Mouse (Mus musculus) midbrain, embryonic 10.5 days (tissue): ENCODE measurements around the gene Rnf225. TPM values are rescaled to one million over a fixed set of nuclear protein-coding genes. Genes with fewer than 3 reads are reported as not detected.
A peak's percentile ranks its signal among the peaks of the same experiment; 100 is the strongest.

Experiments
- DNase-seq: peaks from one replicate; pipeline ENCODE4 v3.0.0-alpha.2; 2017; ENCODE audit warnings: low spot score
- H3K27ac ChIP-seq: fragments of 300-500 bp; sonication (generic); replicated peaks from 2 replicates; pipeline ENCODE4 v1.5.1; 2016; ENCODE audit warnings: mild to moderate bottlenecking
- H3K27me3 ChIP-seq: fragments of 300-500 bp; sonication (generic); 2 replicates; pipeline ENCODE4 v1.6.1; 2016; ENCODE audit warnings: low read depth, mild to moderate bottlenecking; ENCODE audit not compliant: poor library complexity, severe bottlenecking
- H3K36me3 ChIP-seq: fragments of 300-500 bp; sonication (generic); 2 replicates; pipeline ENCODE4 v1.6.1; 2016; ENCODE audit warnings: mild to moderate bottlenecking, moderate library complexity
- H3K4me1 ChIP-seq: fragments of 300-500 bp; sonication (generic); 2 replicates; pipeline ENCODE4 v1.6.1; 2016
- H3K4me3 ChIP-seq: fragments of 300-500 bp; sonication (generic); 2 replicates; pipeline ENCODE4 v1.5.1; 2016; ENCODE audit warnings: mild to moderate bottlenecking, moderate library complexity
- H3K9me3 ChIP-seq: fragments of 300-500 bp; sonication (generic); replicated peaks from 2 replicates; pipeline ENCODE4 v1.6.1; 2016; ENCODE audit warnings: mild to moderate bottlenecking
- WGBS: fragments of 180-500 bp; shearing (Covaris S2); methylation state at CpG from one replicate; pipeline ENCODE4 v1.1.7; 2016; 5-methylcytosine and 5-hydroxymethylcytosine counted together
- polyA plus RNA-seq: library from polyadenylated mRNA; unstranded; fragments of >200 nt; fragmentation: Nextera tagmentation; extraction: Ambion mirVana; gene quantifications from 2 replicates; pipeline ENCODE4 v1.2.1, GENCODE M21; 2016

The Rnf225 gene
- polyA plus RNA-seq, 1 experiment from 2014 or later = 0.47 TPM

GRCm38 (mm10) chr7:12940599-12940998 is 13.4 kb downstream of the Rnf225 start:
- DNase-seq = no peak
- Histone ChIP-seq H3K9me3 (no peaks in the 10 kb centered on the region), H3K27me3 (no peaks in the 10 kb centered on the region), H3K4me1 (no peaks in the 10 kb centered on the region), H3K36me3 (no peaks in the 10 kb centered on the region), H3K4me3 (no peak overlapping the region), H3K27ac (no peak overlapping the region)
- 90% methylated on average over 4 of the region's 4 CpGs for WGBS

GRCm38 (mm10) chr7:12943488-12943887 is 16.3 kb downstream of the Rnf225 start:
- H3K9me3 ChIP-seq = no peaks in the 10 kb centered on the region
- H3K27ac ChIP-seq = no peak overlapping the region
- no peaks in the 10 kb centered on the region for H3K27me3 ChIP-seq
- no peak for DNase-seq
- no peak overlapping the region for H3K4me3 ChIP-seq
- no peaks in the 10 kb centered on the region for H3K36me3 ChIP-seq
- H3K4me1 ChIP-seq = no peaks in the 10 kb centered on the region

DNA sequence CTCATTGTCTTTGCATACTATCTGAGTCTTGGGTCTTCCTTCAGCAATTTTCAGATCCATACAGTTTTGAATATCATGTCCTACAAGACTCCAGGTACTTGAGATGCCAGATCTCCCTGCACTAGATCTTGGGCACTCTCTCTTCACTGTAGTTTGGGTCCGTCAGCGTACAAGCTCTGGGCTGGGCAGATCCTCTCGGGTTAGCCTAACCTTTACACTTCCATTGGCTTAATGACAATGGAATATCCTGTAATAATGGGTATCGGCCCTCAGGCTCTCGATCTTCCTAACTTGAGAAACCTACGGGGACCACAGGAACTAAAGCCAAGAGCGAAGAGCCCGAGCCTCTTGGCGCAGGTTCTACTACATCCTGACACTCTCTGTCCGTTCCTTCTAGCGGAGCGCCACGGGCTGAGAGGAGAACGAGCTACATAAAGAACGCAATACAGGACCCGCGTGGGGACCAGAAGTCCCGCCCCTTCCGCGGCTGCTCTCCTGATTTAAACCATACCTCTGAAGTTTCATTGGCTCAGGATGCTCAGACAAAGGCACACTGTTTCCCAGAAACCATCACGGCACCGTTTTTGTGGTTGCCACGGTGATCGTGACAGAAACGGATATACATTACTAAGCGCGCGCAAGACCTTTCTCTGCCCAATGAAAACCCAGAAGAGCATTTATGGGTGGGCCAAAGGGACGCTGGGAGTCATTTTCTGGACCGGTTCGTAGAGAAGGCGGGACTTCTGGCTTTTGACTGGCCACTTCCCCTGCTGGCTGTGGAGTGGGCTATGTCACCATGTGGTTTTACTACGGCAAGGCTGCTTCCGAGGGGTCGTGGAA is 22.0 kb downstream of the Rnf225 start:
- peak overlapping the region; percentile 94 for H3K27ac ChIP-seq
- 11% methylated on average over 35 of the region's 35 CpGs for WGBS
- H3K36me3 ChIP-seq = no peaks in the 10 kb centered on the region
- no peaks in the 10 kb centered on the region for H3K9me3 ChIP-seq
- peaks cover 17% of the 10 kb centered on the region for H3K4me1 ChIP-seq
- DNase-seq = peak; percentile 95
- no peaks in the 10 kb centered on the region for H3K27me3 ChIP-seq
- peak overlapping the region; percentile 59 for H3K4me3 ChIP-seq

DNA sequence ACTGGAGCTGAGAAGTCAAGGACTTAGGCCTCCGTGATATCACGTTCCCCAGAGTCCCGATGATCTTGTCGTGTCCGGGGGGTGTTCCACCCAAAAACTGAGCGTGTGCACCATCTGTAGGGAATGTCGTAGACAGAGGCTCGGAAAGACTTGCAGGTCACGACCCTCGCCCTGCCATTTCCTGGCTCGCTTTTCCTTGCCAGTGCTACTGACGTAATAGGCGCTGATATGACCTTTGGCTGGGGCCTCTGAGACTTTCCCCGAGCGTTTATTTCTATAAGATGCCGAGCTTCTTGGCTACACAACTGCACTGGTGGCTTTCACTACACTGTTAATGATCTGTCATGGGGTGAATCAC is 22.6 kb downstream of the Rnf225 start:
- Histone ChIP-seq H3K36me3 (no peaks in the 10 kb centered on the region), H3K27ac (peak overlapping the region; percentile 94), H3K27me3 (no peaks in the 10 kb centered on the region), H3K9me3 (no peaks in the 10 kb centered on the region), H3K4me3 (peak overlapping the region; percentile 59), H3K4me1 (peaks cover 17% of the 10 kb centered on the region)
- 11% methylated on average over 16 of the region's 16 CpGs for WGBS
- no peak for DNase-seq

DNA sequence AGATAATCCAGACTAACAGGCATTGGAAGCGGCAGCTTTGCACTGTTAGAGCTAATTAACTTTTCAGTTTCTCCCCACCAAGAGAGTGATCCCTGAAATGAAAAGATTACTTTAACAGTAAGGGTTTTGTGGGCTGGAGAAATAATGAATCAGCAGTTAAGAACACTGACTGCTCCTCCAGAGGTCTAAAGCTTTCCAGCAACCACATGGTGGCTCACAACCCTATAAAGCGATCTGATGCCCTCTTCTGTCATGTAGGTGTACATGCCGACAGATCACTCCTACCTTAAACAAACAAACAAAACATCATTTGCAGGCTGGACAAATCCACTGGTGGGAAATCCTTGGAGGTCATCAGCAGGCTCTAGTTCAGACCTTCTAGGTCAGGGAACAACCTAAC is 27.7 kb downstream of the Rnf225 start:
- peaks cover 7% of the 10 kb centered on the region for H3K4me1 ChIP-seq
- DNase-seq = no peak
- 62% methylated on average over 3 of the region's 3 CpGs for WGBS

DNA sequence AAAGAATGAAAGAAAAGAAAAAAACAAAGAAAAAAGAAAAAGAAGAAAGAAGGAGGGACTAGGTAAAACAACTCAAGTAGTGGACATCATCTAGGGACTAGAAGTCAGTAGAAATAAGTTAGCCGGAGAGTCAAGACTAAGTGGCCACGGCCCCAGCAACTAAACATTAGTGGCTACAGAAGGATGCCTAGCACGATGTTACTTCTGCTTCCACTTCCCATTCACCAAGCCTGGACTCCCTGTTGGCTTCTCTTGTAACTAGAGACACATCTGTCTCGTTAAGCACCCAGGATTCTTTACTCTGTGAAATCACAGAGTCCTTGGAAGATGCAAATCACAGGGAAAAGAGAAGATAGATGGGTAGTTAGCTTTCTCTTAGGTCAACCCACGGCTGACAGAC is 30.3 kb downstream of the Rnf225 start:
- Histone ChIP-seq H3K27ac (no peak overlapping the region), H3K9me3 (no peaks in the 10 kb centered on the region), H3K4me1 (0 out of 2 replicates have a peak, but pooled peaks cover 5% of the 10 kb centered on the region), H3K27me3 (no peaks in the 10 kb centered on the region), H3K4me3 (no peak overlapping the region), H3K36me3 (no peaks in the 10 kb centered on the region)
- 79% methylated on average over 5 of the region's 5 CpGs for WGBS
- no peak for DNase-seq

More for the DNA sequence above, 27.7 kb downstream of the Rnf225 start:
- Histone ChIP-seq H3K27me3 (no peaks in the 10 kb centered on the region), H3K4me3 (no peak overlapping the region), H3K9me3 (no peaks in the 10 kb centered on the region), H3K36me3 (no peaks in the 10 kb centered on the region), H3K27ac (no peak overlapping the region)

GRCm38 (mm10) chr7:12958948-12959347 is 31.7 kb downstream of the Rnf225 start:
- no peaks in the 10 kb centered on the region for H3K27me3 ChIP-seq
- H3K4me3 ChIP-seq = no peak overlapping the region
- no peaks in the 10 kb centered on the region for H3K36me3 ChIP-seq
- H3K27ac ChIP-seq = no peak overlapping the region
- WGBS = 80% methylated on average over 4 of the region's 4 CpGs
- no peaks in the 10 kb centered on the region for H3K9me3 ChIP-seq
- no peak for DNase-seq
- 0 out of 2 replicates have a peak, but pooled peaks cover 5% of the 10 kb centered on the region for H3K4me1 ChIP-seq

- H3K27ac ChIP-seq = no peak overlapping the region
- 14% methylated on average over 4 of the region's 4 CpGs for WGBS
- no peaks in the 10 kb centered on the region for H3K9me3 ChIP-seq
- H3K4me3 ChIP-seq = no peak overlapping the region
- no peaks in the 10 kb centered on the region for H3K36me3 ChIP-seq
- DNase-seq = no peak
- H3K4me1 ChIP-seq = peaks cover 5% of the 10 kb centered on the region; the same call in 1 of the 2 replicates
- H3K27me3 ChIP-seq = no peaks in the 10 kb centered on the region
Observed at GRCm38 (mm10) chr7:12959718-12960117, 32.5 kb downstream of the Rnf225 start.

- peak overlapping the region; percentile 49 for H3K4me3 ChIP-seq
- peak overlapping the region; percentile 70 for H3K27ac ChIP-seq
- no peaks in the 10 kb centered on the region for H3K36me3 ChIP-seq
- H3K4me1 ChIP-seq = peaks cover 18% of the 10 kb centered on the region
- 2% methylated on average over 29 of the region's 29 CpGs for WGBS
- no peaks in the 10 kb centered on the region for H3K9me3 ChIP-seq
- no peaks in the 10 kb centered on the region for H3K27me3 ChIP-seq
- DNase-seq = peak; percentile 70
Observed at GRCm38 (mm10) chr7:12961511-12962141, 34.4 kb downstream of the Rnf225 start.

- under 1% methylated on average over 23 of the region's 23 CpGs for WGBS
- Histone ChIP-seq H3K4me1 (peaks cover 28% of the 10 kb centered on the region), H3K4me3 (peak within 1 kb of the TSS; percentile 96), H3K36me3 (peaks cover 23% of the 10 kb centered on the region), H3K9me3 (no peaks in the 10 kb centered on the region), H3K27me3 (no peaks in the 10 kb centered on the region), H3K27ac (peak within 1 kb of the TSS; percentile 92)
- peak; percentile 90 for DNase-seq
Observed at GRCm38 (mm10) chr7:12965678-12966091, 38.5 kb downstream of the Rnf225 start, which contains the start of gene Zfp324. TSS of gene Zfp324 (plus strand) at chr7:12965838.

DNA sequence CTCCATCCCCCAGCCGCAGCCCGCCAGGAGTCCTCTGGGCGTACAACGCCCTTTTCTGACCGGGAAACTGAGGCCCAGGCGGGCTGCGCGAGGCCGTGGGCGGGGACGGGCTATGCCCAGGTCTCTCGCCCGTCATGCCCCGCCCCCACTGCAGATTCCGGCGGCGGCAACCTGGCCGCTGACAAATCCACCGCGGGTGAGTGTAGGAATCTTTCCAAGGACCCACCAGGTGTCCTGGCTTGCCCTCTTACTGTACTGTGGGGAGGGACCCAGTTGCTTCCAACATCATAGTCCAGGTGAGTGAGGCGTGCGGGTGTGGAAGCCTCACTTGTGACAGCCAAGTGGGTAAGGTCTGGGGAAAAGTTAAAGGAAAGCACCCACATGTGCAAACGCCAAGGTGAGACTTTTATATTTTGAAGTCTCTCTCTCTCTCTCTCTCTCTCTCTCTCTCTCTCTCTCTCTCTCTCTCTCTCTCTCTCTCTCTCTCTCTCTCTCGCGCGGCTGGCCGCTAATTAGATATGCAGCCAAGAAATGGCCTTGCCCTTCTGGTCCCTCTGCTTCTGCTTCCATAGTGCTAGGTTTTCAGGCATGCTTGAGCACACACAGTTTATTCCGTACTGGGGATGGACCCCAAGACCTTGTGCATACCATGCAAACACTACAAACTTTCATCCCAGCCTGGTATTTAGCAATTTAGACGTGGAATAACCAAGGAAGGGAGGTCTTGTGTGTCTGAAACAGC is 39.1 kb downstream of the Rnf225 start:
- peaks cover 29% of the 10 kb centered on the region for H3K36me3 ChIP-seq
- WGBS = under 1% methylated on average over 28 of the region's 29 CpGs
- DNase-seq = peak; percentile 55
- peak overlapping the region; percentile 96 for H3K4me3 ChIP-seq
- no peaks in the 10 kb centered on the region for H3K9me3 ChIP-seq
- no peaks in the 10 kb centered on the region for H3K27me3 ChIP-seq
- peak overlapping the region; percentile 92 for H3K27ac ChIP-seq
- peaks cover 24% of the 10 kb centered on the region for H3K4me1 ChIP-seq

- no peaks in the 10 kb centered on the region for H3K27me3 ChIP-seq
- no peak overlapping the region for H3K4me3 ChIP-seq
- H3K27ac ChIP-seq = no peak overlapping the region
- 95% methylated on average over 25 of the region's 25 CpGs for WGBS
- H3K36me3 ChIP-seq = peaks cover 51% of the 10 kb centered on the region
- DNase-seq = no peak
- peaks cover 14% of the 10 kb centered on the region for H3K4me1 ChIP-seq
- no peaks in the 10 kb centered on the region for H3K9me3 ChIP-seq
Observed at GRCm38 (mm10) chr7:12970906-12971305, 43.7 kb downstream of the Rnf225 start.
